Mouse (Mus musculus) ES-Bruce4 (cell line): ENCODE results near the gene Grb14.

Experiments
- CTCF ChIP-seq: IDR thresholded peaks from one replicate; pipeline ENCODE4 v1.8.1; 2011; ENCODE audit warnings: low read depth, low read length
- POLR2A ChIP-seq: IDR thresholded peaks from one replicate; pipeline ENCODE4 v1.8.1; 2011; ENCODE audit warnings: low read length; ENCODE audit not compliant: insufficient read depth

DNA sequence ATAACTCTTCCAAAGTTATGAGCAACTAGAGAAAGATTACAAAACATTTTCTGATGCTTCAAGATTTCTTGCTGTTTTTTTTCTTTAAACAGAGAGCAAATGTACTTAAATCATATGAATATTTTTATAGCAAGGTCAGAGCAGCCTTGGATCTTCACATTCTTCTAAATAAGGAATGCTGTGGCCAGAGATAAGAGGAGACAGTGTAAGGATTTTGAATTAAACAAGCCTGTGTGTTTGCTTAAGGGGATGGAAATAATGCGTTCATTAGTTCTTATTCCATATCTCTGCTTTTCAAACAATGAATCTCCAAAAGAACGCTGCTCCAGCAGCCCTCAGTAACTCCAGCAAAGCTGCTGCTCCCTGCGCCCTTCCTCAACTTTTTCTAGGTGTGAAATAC, 63.4 kb downstream of the Grb14 start:
- TF ChIP-seq CTCF (no peak), POLR2A (no peak)
